Mouse (Mus musculus) frontal cortex, adult (tissue): ENCODE measurements around the gene Borcs6.
A peak's percentile ranks its signal among the peaks of the same experiment; 100 is the strongest.
"Not testable (repeated sequence)": the region's sequence is repeated elsewhere in the genome, so short reads cannot be mapped to it uniquely, and the experiment has no call there.

Source experiments
- ATAC-seq: cut with Nextera tagmentation; 2 replicates; pipeline ENCODE4 v1.9.2; 2017; ENCODE audit warnings: mild to moderate bottlenecking, moderate library complexity, mixed read lengths; ENCODE audit not compliant: low TSS enrichment

Borcs6 gene

GRCm38 (mm10) chr11:69059357-69059974 is at the start of gene Borcs6:
Borcs6 (plus strand) TSS chr11:69059717.
- ATAC-seq: peak; percentile 89

- no peak for ATAC-seq
Measured at GRCm38 (mm10) chr11:69010400-69011323, 48.9 kb upstream of the Borcs6 start.

DNA sequence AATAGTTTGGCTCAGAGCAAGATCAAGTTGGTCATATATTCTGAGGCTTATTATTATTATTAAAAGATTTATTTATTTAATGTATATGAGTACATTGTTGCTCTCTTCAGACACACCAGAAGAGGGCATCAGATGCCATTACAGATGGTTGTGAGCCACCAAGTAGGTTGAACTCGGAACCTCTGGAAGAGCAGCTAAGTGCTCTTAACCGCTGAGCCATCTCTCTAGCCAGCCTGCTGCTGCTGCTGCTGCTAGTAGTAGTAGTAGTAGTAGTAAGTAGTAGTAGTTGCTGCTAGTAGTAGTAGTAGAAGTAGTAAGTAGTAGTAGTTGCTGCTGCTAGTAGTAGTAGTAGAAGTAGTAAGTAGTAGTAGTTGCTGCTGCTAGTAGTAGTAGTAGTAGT is 48.1 kb upstream of the Borcs6 start:
- not testable (repeated sequence) for ATAC-seq

DNA sequence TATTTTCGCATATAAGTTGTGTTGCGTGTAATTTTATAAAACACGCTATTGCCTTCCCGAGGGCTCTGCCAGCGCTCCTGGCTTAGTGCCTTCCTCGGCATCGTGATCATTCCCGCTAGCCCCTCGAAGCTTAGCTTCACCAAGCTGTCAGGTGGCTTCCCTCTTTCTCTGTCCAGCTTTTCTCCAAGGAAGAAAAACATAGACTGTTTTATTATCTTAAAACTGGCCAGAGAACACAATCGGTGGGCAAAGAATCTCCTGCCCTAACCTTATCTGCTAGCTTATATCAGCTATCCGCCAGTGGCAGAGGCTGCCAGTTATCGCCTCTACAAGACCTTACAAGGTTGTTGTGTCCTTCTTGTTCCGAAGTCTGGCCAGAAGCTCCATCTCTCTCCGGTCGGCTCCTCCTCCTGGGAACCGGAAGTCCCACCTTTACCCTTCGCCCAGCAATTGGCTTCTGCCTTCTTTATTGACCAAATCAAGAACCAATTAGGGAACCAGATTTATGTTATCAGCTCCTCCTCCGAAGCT is 47.4 kb upstream of the Borcs6 start:
- peak; percentile 78 for ATAC-seq

- peak; percentile 90 for ATAC-seq
Measured at GRCm38 (mm10) chr11:69015644-69016441, 43.7 kb upstream of the Borcs6 start, which contains the start of gene Ctc1. Ctc1 (plus strand) TSS chr11:69015911.

DNA sequence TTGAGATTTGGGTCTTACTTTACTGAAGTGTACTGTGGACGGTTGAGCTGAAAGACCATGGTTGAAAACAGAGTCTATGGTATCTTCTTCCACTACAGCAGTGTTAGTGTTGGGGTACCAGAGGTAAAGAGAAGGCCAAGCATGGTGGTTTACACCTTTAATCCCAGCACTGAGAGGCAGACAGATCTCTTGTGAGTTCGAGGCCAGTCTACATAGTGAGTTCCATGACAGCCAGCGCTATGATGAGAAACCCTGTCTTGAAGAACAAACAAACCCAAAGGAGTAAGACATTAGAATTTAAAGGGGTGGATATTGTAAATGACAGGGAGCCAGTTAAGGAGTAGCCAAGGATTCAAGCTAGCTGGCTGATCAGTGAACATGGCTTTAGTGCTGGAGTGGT is 42.8 kb upstream of the Borcs6 start:
- ATAC-seq: no peak

GRCm38 (mm10) chr11:69020691-69021090 is 38.8 kb upstream of the Borcs6 start:
- ATAC-seq: no peak

DNA sequence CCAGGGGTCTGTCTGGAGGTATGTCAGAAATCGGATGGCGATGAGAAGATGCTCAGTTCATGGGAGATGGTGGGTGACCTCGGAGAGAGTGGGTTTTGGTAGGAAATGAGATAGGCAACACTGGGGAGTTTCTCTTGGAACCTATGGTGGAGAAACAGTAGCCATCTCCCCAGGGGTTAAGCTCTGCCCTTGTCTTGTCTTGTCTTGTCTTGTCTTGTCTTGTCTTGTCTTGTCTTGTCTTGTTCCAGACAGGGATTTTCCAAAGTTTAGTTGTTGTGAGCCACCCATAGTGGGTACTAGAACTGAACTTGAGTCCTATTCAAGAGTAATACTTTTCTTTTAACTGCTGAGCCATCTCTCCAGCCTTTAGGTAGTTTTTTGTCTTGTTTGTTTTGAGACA is 33.0 kb upstream of the Borcs6 start:
- no peak for ATAC-seq

GRCm38 (mm10) chr11:69028805-69029204 is 30.7 kb upstream of the Borcs6 start:
- no peak for ATAC-seq

GRCm38 (mm10) chr11:69033552-69033951 is 26.0 kb upstream of the Borcs6 start:
- ATAC-seq: no peak

- no peak for ATAC-seq
Measured at GRCm38 (mm10) chr11:69034585-69034984, 24.9 kb upstream of the Borcs6 start.

GRCm38 (mm10) chr11:69035411-69035810 is 24.1 kb upstream of the Borcs6 start:
- ATAC-seq: no peak

- peak; percentile 68 for ATAC-seq
Measured at GRCm38 (mm10) chr11:69035849-69036248, 23.7 kb upstream of the Borcs6 start.

DNA sequence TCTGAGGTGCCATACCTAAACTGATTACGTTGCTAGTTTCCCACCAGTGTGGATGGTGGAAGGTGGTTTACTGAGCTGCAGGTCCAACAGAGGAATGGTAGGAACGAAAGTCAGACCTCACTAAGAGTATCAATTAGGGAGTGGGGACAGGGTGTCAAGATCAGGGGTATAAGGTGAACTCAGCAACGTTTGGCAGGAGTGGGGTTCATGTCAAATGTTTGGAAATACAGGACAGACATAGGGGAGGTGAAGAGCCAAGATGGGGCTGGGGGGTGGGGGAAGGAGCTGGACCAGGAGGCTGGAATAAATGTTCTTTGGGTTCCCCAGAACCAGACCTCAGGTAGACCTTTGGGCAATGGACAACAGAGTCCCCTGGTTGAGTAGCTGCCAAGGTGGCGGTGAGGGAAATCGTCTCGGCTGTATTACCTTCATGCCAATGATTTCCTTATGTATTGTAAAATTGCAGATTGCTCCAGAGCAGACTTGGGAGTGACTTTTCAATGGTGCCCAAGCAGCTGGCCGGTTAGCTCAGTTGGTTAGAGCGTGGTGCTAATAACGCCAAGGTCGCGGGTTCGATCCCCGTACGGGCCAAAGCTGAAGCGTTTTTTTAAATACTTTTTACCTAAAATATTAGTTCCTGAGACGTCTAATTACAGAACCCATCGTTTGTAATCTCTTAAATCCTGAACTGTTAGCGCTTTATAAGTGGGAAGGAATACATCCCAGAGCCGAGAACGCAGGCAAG is 22.9 kb upstream of the Borcs6 start:
- no peak for ATAC-seq

DNA sequence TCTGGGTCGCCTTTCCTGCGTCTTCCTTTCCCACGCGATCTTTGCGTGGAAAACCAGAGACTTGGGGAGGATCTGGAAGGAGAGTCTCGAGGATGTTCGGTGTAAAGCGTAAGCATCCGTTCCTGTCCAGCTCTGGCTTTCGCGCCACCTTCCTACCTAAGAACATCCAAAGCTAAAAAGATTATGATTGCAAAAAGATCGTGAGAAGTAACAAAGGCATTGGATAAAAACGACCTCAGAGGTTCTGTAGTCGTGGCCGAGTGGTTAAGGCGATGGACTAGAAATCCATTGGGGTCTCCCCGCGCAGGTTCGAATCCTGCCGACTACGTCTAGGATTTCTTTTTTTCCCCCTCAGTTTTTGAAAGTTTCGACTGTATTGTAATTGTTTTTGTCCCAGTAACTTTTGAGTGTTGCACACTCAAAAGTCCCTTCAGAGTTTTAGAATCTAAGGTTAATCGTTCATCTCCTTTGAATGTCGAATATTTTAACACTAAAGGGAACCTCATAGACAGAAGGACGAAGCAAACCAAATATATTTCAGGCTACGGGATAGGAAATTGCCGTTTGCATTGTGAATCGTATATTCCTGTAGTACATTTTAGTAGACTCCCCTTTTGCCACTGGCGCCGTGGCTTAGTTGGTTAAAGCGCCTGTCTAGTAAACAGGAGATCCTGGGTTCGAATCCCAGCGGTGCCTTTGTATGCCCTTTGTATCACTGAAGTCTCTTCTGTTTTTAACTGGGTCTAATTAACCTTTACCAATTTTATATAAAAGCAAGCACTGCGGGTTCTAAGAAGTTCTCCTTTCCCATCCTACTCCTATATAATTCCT is 22.1 kb upstream of the Borcs6 start:
- no peak for ATAC-seq

GRCm38 (mm10) chr11:69038173-69038572 is 21.3 kb upstream of the Borcs6 start:
- ATAC-seq: no peak

DNA sequence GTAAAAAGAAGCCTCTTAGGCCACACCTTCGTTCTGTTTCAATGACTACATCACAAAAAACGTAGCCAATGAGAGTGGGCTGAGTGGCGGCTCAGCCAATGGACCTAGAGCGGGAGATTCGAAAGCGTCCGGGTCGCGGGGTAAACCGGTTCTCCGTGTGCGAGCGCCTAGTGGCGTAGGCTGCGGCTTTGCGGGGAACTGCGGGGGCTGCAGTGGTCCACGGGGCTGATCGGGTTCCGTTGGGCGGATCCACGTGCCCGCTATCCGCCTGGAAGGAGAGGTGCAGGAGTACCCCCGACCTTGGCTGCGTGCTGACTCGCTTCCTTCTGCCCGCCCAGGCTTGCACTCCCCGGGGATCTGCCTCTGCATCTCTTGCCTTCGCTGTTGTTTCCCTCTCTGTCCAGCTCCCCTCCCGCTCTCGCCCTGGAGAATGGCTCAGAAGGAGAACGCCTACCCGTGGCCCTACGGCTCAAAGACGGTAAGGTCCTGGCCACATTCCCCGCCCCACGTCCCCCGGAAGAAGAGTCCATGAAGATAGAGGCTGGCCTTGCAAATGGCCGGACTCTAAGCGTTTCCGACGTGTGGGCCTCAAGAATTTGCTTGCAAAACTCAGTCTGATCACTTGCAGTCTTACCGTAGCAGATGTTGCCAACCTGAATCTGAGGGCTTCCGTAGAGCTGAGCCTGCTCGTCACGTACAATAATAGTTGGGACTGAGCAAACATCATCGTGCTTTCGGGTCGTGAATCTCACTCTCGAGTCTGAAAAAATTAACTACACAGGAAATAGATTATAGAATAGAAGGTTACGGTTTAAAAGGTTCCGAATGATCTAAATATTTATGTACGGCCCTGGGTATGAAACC is 13.8 kb upstream of the Borcs6 start, which contains the start of gene Aurkb:
Gene Aurkb, plus strand, starts transcription at position 117 of the 864 bp plus-strand sequence.
- ATAC-seq: peak; percentile 64; the same call in 1 of the 2 replicates

GRCm38 (mm10) chr11:69046395-69046774 is 13.1 kb upstream of the Borcs6 start:
- no peak for ATAC-seq

DNA sequence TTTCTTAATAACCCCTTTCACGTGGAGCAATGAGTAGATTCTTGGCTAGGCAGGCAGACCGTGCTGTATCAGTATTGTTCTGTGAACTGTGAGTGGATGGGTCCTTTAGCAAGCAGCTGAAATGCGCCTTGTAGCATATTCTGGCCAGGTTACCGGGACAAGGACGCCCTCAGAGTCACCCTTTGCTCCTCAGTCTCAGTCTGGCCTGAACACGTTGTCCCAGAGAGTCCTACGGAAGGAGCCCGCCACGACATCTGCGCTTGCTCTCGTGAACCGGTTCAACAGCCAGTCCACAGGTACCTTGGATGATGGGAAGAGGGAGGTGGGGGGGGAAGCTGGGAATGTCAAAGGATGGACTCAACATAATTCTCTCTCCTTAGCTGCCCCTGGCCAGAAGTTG is 11.9 kb upstream of the Borcs6 start:
- no peak for ATAC-seq
